Mouse (Mus musculus) lung, postnatal 0 days (tissue): ENCODE results near the gene Sh2b1.

Experiments used
- CTCF ChIP-seq: IDR thresholded peaks from 2 replicates; pipeline ENCODE4 v1.5.1; 2016; ENCODE audit warnings: antibody characterized with exemption, mild to moderate bottlenecking
- EP300 ChIP-seq: IDR thresholded peaks from 2 replicates; pipeline ENCODE4 v1.6.1; 2016; ENCODE audit warnings: antibody characterized with exemption, mild to moderate bottlenecking, control low read depth

DNA sequence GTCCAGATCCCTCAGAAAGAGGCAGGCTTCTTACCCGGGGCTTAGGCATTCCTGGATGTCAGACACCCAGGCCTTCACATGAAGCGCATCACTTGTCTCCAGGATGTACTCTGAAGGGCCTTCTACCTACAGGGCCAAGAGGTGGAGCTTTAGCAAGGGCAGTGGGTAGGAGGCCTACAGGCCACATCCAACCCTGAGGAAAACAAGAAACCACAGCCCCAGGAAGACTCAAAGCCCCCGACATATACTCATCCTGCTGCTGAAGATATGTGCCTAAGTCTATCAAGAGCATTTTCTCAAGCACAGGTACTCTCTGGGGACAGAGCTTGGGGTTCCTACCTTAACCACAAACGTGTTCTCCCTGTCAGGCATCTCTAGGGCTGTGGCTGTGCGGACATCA, 3.9 kb downstream of the Sh2b1 start:
- TF ChIP-seq CTCF: no peak
- TF ChIP-seq EP300: no peak
